Mouse (Mus musculus) midbrain, embryonic 11.5 days (tissue): ENCODE data around the gene 1700003E16Rik. TPM values are rescaled to one million over a fixed set of nuclear protein-coding genes. Genes with fewer than 3 reads are reported as not detected.
A peak's percentile ranks its signal among the peaks of the same experiment; 100 is the strongest.

Experiments used
- ATAC-seq: fragments of 200-750 bp; cut with Nextera tagmentation; 2 replicates; pipeline ENCODE4 v1.8.0; 2017; ENCODE audit warnings: moderate TSS enrichment, moderate library complexity; ENCODE audit not compliant: low FRiP score
- DNase-seq: peaks from one replicate; pipeline ENCODE4 v3.0.0; 2015; ENCODE audit warnings: low spot score; ENCODE audit errors: missing footprints
- H3K27ac ChIP-seq: fragments of 300-500 bp; sonication (generic); 2 replicates; pipeline ENCODE4 v1.5.1; 2014; ENCODE audit warnings: low read depth, low read length
- H3K27me3 ChIP-seq: fragments of 300-500 bp; sonication (generic); 2 replicates; pipeline ENCODE4 v1.6.1; 2014; ENCODE audit warnings: mild to moderate bottlenecking, low read length, moderate library complexity, mixed read lengths; ENCODE audit not compliant: control insufficient read depth, insufficient read depth
- H3K36me3 ChIP-seq: fragments of 300-500 bp; sonication (generic); 2 replicates; pipeline ENCODE4 v1.6.1; 2014; ENCODE audit warnings: mild to moderate bottlenecking, low read length, moderate library complexity, mixed read lengths; ENCODE audit not compliant: control insufficient read depth, insufficient read depth
- H3K4me1 ChIP-seq: fragments of 300-500 bp; sonication (generic); 2 replicates; pipeline ENCODE4 v1.6.1; 2014; ENCODE audit warnings: low read length; ENCODE audit not compliant: control insufficient read depth, insufficient read depth
- H3K4me2 ChIP-seq: fragments of 300-500 bp; sonication (generic); 2 replicates; pipeline ENCODE4 v1.6.1; 2014; ENCODE audit warnings: mild to moderate bottlenecking, moderate library complexity
- H3K4me3 ChIP-seq: fragments of 300-500 bp; sonication (generic); 2 replicates; pipeline ENCODE4 v1.5.1; 2014; ENCODE audit warnings: low read depth, low read length
- H3K9ac ChIP-seq: fragments of 300-500 bp; sonication (generic); 2 replicates; pipeline ENCODE4 v1.6.1; 2014; ENCODE audit warnings: low read length
- H3K9me3 ChIP-seq: fragments of 300-500 bp; sonication (generic); 2 replicates; pipeline ENCODE4 v1.6.1; 2016; ENCODE audit warnings: low read length; ENCODE audit not compliant: control insufficient read depth
- WGBS: fragments of 180-500 bp; shearing (Covaris S2); extraction: QIAGEN DNeasy Blood & Tissue Kit; methylation state at CpG from one replicate; pipeline ENCODE4 v1.1.7; 2014; 5-methylcytosine and 5-hydroxymethylcytosine counted together
- polyA plus RNA-seq: library from polyadenylated mRNA; unstranded; fragments of >200 nt; fragmentation: Nextera tagmentation; extraction: Ambion mirVana; gene quantifications from 2 replicates; pipeline ENCODE4 v1.2.1, GENCODE M21; 2014

1700003E16Rik gene
- polyA plus RNA-seq, 1 experiment from 2014 or later, result 1.7 TPM

DNA sequence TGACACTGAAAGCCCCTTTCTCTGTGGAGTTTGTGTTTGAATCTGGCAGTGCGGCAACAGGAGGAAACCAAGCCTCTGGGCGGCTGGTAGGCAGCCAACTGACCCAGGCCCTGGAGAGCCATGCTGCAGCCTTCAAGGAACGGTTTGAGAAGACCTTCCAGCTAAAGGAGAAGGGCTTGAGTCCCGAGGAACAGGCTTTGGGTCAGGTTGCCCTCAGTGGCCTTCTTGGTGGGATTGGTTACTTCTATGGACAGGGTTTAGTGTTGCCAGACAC lies 39.1 kb upstream of the 1700003E16Rik start:
- Histone ChIP-seq H3K4me2 (no peak overlapping the region), H3K4me3 (no peak overlapping the region), H3K9me3 (no peaks in the 10 kb centered on the region), H3K36me3 (no peaks in the 10 kb centered on the region; the same call in 1 of the 2 replicates), H3K27me3 (no peaks in the 10 kb centered on the region), H3K4me1 (peaks cover 24% of the 10 kb centered on the region), H3K9ac (no peak overlapping the region), H3K27ac (no peak overlapping the region)
- no peak for ATAC-seq
- WGBS, result 92% methylated on average over 4 of the region's 4 CpGs
- no peak for DNase-seq

GRCm38 (mm10) chr6:83117616-83118015 lies 38.6 kb upstream of the 1700003E16Rik start:
- ATAC-seq (no peak), DNase-seq (no peak)
- Histone ChIP-seq H3K4me1 (peaks cover 30% of the 10 kb centered on the region), H3K36me3 (no peaks in the 10 kb centered on the region; the same call in 1 of the 2 replicates), H3K4me2 (no peak overlapping the region), H3K4me3 (no peak overlapping the region), H3K27ac (no peak overlapping the region), H3K9ac (no peak overlapping the region), H3K27me3 (no peaks in the 10 kb centered on the region), H3K9me3 (no peaks in the 10 kb centered on the region)
- WGBS, result 93% methylated on average over 13 of the region's 13 CpGs

GRCm38 (mm10) chr6:83118369-83118768 lies 37.8 kb upstream of the 1700003E16Rik start:
- peaks cover 35% of the 10 kb centered on the region for H3K4me1 ChIP-seq
- WGBS, result 88% methylated on average over 11 of the region's 11 CpGs

GRCm38 (mm10) chr6:83118825-83119733 lies 37.1 kb upstream of the 1700003E16Rik start:
- no peak for ATAC-seq
- Histone ChIP-seq H3K4me1 (peaks cover 39% of the 10 kb centered on the region), H3K9me3 (no peaks in the 10 kb centered on the region), H3K36me3 (no peaks in the 10 kb centered on the region; the same call in 1 of the 2 replicates), H3K27ac (no peak overlapping the region; the same call in 1 of the 2 replicates), H3K4me3 (no peak overlapping the region), H3K9ac (no peak overlapping the region), H3K4me2 (no peak overlapping the region), H3K27me3 (no peaks in the 10 kb centered on the region)
- no peak for DNase-seq
- 85% methylated on average over 14 of the region's 14 CpGs for WGBS

More at GRCm38 (mm10) chr6:83118369-83118768, 37.8 kb upstream of the 1700003E16Rik start:
- H3K36me3 ChIP-seq, result no peaks in the 10 kb centered on the region; the same call in 1 of the 2 replicates
- no peaks in the 10 kb centered on the region for H3K9me3 ChIP-seq
- DNase-seq, result no peak
- no peak overlapping the region for H3K4me3 ChIP-seq
- H3K4me2 ChIP-seq, result no peak overlapping the region
- ATAC-seq, result no peak
- no peak overlapping the region for H3K9ac ChIP-seq
- no peak overlapping the region for H3K27ac ChIP-seq
- H3K27me3 ChIP-seq, result no peaks in the 10 kb centered on the region

- H3K9me3 ChIP-seq, result no peaks in the 10 kb centered on the region
- H3K4me1 ChIP-seq, result peaks cover 40% of the 10 kb centered on the region
- peak overlapping the region; percentile 96 for H3K9ac ChIP-seq
- WGBS, result 70% methylated on average over 7 of the region's 7 CpGs
- no peak for DNase-seq
- no peak overlapping the region; the same call in 1 of the 2 replicates for H3K27ac ChIP-seq
- no peak for ATAC-seq
- peak overlapping the region; percentile 98 for H3K4me2 ChIP-seq
- H3K4me3 ChIP-seq, result peak overlapping the region; percentile 79; the same call in 1 of the 2 replicates
- no peaks in the 10 kb centered on the region; the same call in 1 of the 2 replicates for H3K36me3 ChIP-seq
- no peaks in the 10 kb centered on the region for H3K27me3 ChIP-seq
Measured at GRCm38 (mm10) chr6:83119734-83120051, 36.5 kb upstream of the 1700003E16Rik start.

GRCm38 (mm10) chr6:83120930-83121862 lies 35.0 kb upstream of the 1700003E16Rik start, which contains the start of gene Wbp1:
Gene Wbp1, minus strand, starts transcription at chr6:83121559.
- peaks cover 39% of the 10 kb centered on the region for H3K4me1 ChIP-seq
- WGBS, result under 1% methylated on average over 38 of the region's 38 CpGs
- ATAC-seq, result peak; percentile 94

DNA sequence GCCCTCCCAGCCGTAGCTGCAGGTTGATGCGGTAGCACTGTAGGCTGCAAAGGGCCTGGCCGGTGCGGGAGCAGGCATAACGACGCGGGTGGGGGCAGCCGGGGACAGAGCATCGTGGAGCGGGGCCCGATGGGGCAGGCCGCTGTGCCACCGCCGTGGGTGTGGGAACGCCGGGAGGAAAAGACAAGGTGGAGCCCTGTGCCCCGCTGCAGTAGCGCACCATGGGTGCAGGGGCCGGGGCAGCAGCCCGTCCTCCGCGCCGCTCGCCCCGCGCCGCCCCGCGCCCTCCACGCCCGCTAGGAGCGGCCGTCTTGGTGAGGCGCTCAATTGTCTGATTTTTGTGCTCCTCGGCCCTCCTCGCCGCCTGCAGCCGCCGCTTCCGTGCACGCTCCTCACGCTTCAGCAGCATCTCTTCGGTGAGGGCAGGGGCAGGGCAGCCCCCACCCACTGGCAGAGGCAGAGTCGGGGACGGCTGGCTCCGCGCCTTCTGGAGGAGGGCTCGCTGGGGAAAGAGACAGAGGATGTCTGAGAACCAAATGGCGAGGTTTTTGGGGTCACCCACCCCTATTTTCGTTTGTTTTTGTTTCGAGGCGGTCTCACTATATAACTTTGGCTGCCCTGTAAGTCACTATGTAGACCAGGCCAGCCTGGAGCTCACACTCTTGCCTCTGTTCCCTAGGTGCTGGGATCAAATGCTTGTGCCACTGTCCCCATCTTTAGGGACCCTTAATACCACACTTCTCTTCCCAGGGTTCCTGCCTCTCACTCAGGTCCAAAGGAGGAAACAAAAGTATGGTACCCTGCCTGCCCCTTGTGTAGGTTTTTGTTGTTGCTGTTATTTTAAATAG lies 34.1 kb upstream of the 1700003E16Rik start:
- H3K9me3 ChIP-seq, result no peaks in the 10 kb centered on the region
- DNase-seq (no peak), ATAC-seq (no peak)
- H3K4me2 ChIP-seq, result peak overlapping the region; percentile 98
- 3% methylated on average over 46 of the region's 52 CpGs for WGBS
- peaks cover 36% of the 10 kb centered on the region for H3K4me1 ChIP-seq
- H3K4me3 ChIP-seq, result peak overlapping the region; percentile 79
- H3K27ac ChIP-seq, result peak overlapping the region; percentile 97
- no peaks in the 10 kb centered on the region for H3K27me3 ChIP-seq
- peak overlapping the region; percentile 98 for H3K9ac ChIP-seq
- H3K36me3 ChIP-seq, result no peaks in the 10 kb centered on the region; the same call in 1 of the 2 replicates

More at GRCm38 (mm10) chr6:83120930-83121862, 35.0 kb upstream of the 1700003E16Rik start, which contains the start of gene Wbp1:
- Histone ChIP-seq H3K36me3 (no peaks in the 10 kb centered on the region; the same call in 1 of the 2 replicates), H3K27me3 (no peaks in the 10 kb centered on the region), H3K27ac (peak within 1 kb of the TSS; percentile 97), H3K9ac (peak within 1 kb of the TSS; percentile 98), H3K9me3 (no peaks in the 10 kb centered on the region), H3K4me2 (peak within 1 kb of the TSS; percentile 98), H3K4me3 (peak within 1 kb of the TSS; percentile 79)
- DNase-seq, result peak; percentile 97

GRCm38 (mm10) chr6:83122961-83123360 lies 33.2 kb upstream of the 1700003E16Rik start:
- DNase-seq (no peak), ATAC-seq (no peak)
- 86% methylated on average over 5 of the region's 5 CpGs for WGBS
- H3K27ac ChIP-seq, result no peak overlapping the region
- H3K4me3 ChIP-seq, result peak overlapping the region; percentile 79; the same call in 1 of the 2 replicates
- no peak overlapping the region for H3K9ac ChIP-seq
- peak overlapping the region; percentile 98 for H3K4me2 ChIP-seq
- no peaks in the 10 kb centered on the region for H3K27me3 ChIP-seq
- no peaks in the 10 kb centered on the region for H3K9me3 ChIP-seq
- H3K4me1 ChIP-seq, result peaks cover 36% of the 10 kb centered on the region
- H3K36me3 ChIP-seq, result no peaks in the 10 kb centered on the region; the same call in 1 of the 2 replicates
